Mouse (Mus musculus): ENCODE data around the gene Slc2a10.

Gene Slc2a10

GRCm38 (mm10) chr2:165542939-165543669 lies 39.5 kb downstream of the Slc2a10 start:
- TF ChIP-seq GATA4 (IDR thresholded peaks at IDR 0.05; ENCODE audit: insufficient replicate concordance, low read length): no peak

GRCm38 (mm10) chr2:165543670-165544016 lies 40.1 kb downstream of the Slc2a10 start:
- no peak for TF ChIP-seq GATA4 (IDR thresholded peaks at IDR 0.05; ENCODE audit: insufficient replicate concordance, low read length)

- no peak for TF ChIP-seq GATA4 (IDR thresholded peaks at IDR 0.05; ENCODE audit: insufficient replicate concordance, low read length)
These were observed 42.1 kb downstream of the Slc2a10 start for GRCm38 (mm10) chr2:165545687-165546086.

GRCm38 (mm10) chr2:165546341-165546740 lies 42.8 kb downstream of the Slc2a10 start:
- no peak for TF ChIP-seq GATA4 (IDR thresholded peaks at IDR 0.05; ENCODE audit: insufficient replicate concordance, low read length)

- no peak for TF ChIP-seq GATA4 (IDR thresholded peaks at IDR 0.05; ENCODE audit: insufficient replicate concordance, low read length)
These were observed 43.8 kb downstream of the Slc2a10 start for GRCm38 (mm10) chr2:165547410-165547809.

- no peak for TF ChIP-seq GATA4 (IDR thresholded peaks at IDR 0.05; ENCODE audit: insufficient replicate concordance, low read length)
These were observed 45.0 kb downstream of the Slc2a10 start for GRCm38 (mm10) chr2:165548627-165549026.

- TF ChIP-seq GATA4 (IDR thresholded peaks at IDR 0.05; ENCODE audit: insufficient replicate concordance, low read length): no peak
These were observed 50.5 kb downstream of the Slc2a10 start for GRCm38 (mm10) chr2:165554066-165554465.

GRCm38 (mm10) chr2:165557278-165557677 lies 53.7 kb downstream of the Slc2a10 start:
- no peak for TF ChIP-seq GATA4 (IDR thresholded peaks at IDR 0.05; ENCODE audit: insufficient replicate concordance, low read length)

GRCm38 (mm10) chr2:165558916-165559315 lies 55.3 kb downstream of the Slc2a10 start:
- no peak for TF ChIP-seq GATA4 (IDR thresholded peaks at IDR 0.05; ENCODE audit: insufficient replicate concordance, low read length)

- no peak for TF ChIP-seq GATA4 (IDR thresholded peaks at IDR 0.05; ENCODE audit: insufficient replicate concordance, low read length)
These were observed 56.1 kb downstream of the Slc2a10 start for GRCm38 (mm10) chr2:165559506-165560235.

- TF ChIP-seq GATA4 (IDR thresholded peaks at IDR 0.05; ENCODE audit: insufficient replicate concordance, low read length): no peak
These were observed 58.3 kb downstream of the Slc2a10 start for GRCm38 (mm10) chr2:165561861-165562260.

- no peak for TF ChIP-seq GATA4 (IDR thresholded peaks at IDR 0.05; ENCODE audit: insufficient replicate concordance, low read length)
These were observed 59.9 kb downstream of the Slc2a10 start for GRCm38 (mm10) chr2:165563298-165564058.

GRCm38 (mm10) chr2:165564101-165564500 lies 60.5 kb downstream of the Slc2a10 start:
- TF ChIP-seq GATA4 (IDR thresholded peaks at IDR 0.05; ENCODE audit: insufficient replicate concordance, low read length): no peak

- TF ChIP-seq GATA4 (IDR thresholded peaks at IDR 0.05; ENCODE audit: insufficient replicate concordance, low read length): no peak
These were observed 61.0 kb downstream of the Slc2a10 start for GRCm38 (mm10) chr2:165564620-165565019.

- TF ChIP-seq GATA4 (IDR thresholded peaks at IDR 0.05; ENCODE audit: insufficient replicate concordance, low read length): no peak
These were observed 63.3 kb downstream of the Slc2a10 start for GRCm38 (mm10) chr2:165566898-165567297.

- TF ChIP-seq GATA4 (IDR thresholded peaks at IDR 0.05; ENCODE audit: insufficient replicate concordance, low read length): no peak
These were observed 64.2 kb downstream of the Slc2a10 start for GRCm38 (mm10) chr2:165567820-165568219.

Measured in liver, adult (tissue).